In genomic region chrX:11087913-11088312, GRCm38 (mm10) we compare ENCODE assay signal across 9 mouse cellular contexts.
DNase-seq lines count a peak whose midpoint lies in the region; ATAC-seq and TF ChIP-seq lines count a peak whose summit lies in the region.
"Had no signal": no experiment of that assay in that cellular context is flagged by ENCODE, and none has a peak within 500 bp of the region (broad histone marks: within the 10 kb centered on the region; RNA-seq: fewer than 3 reads in every experiment).

No protein-coding gene starts in this region.

- intact Hi-C loops in heart, postnatal 10 days (cut with DNase I): loop anchor here (5.0 kb wide), 1 partner anchor 376 kb away; no protein-coding TSS in a partner anchor

- H3K4me1 ChIP-seq in spleen, adult 2 months (ENCODE audit: control insufficient read depth, insufficient read depth, insufficient read length): no peaks in the 10 kb centered on the region
- no peaks in the 10 kb centered on the region for H3K4me1 ChIP-seq in embryonic facial prominence, embryonic 11.5 days (ENCODE audit: control insufficient read depth, insufficient read depth, low read length)

- no peak for ATAC-seq in embryonic facial prominence, embryonic 11.5 days (replicated peaks; ENCODE audit: insufficient number of reproducible peaks, low FRiP score, low TSS enrichment, low read depth)

- no peak overlapping the region for H3K9ac ChIP-seq in embryonic facial prominence, embryonic 11.5 days (replicated peaks; ENCODE audit: low read length)

- TF ChIP-seq POLR2A in spleen, adult 2 months (IDR thresholded peaks at IDR 0.05; ENCODE audit: low read depth, low read length): no peak

- no peak overlapping the region for H3K27ac ChIP-seq in spleen, adult 2 months (ENCODE audit: insufficient read depth, low read length)
- no peak overlapping the region for H3K27ac ChIP-seq in embryonic facial prominence, embryonic 11.5 days (replicated peaks; ENCODE audit: low read depth, low read length)
- H3K27ac ChIP-seq: macrophage had no signal

- peak; percentile 61; the same call in 1 of the 2 replicates for TF ChIP-seq CTCF in spleen, adult 2 months (IDR thresholded peaks at IDR 0.05; ENCODE audit: extremely low read depth, insufficient read depth, insufficient read length, insufficient replicate concordance)

- WGBS in spleen, adult 2 months: 40% methylated on average over 14 of the region's 14 CpGs
- 13% methylated on average over 14 of the region's 14 CpGs for WGBS in embryonic facial prominence, embryonic 11.5 days

- H3K4me2 ChIP-seq in embryonic facial prominence, embryonic 11.5 days (ENCODE audit: low read depth, low read length): peak overlapping the region; percentile 21; the same call in 1 of the 2 replicates

- no peaks in the 10 kb centered on the region for H3K9me3 ChIP-seq in embryonic facial prominence, embryonic 11.5 days (replicated peaks; ENCODE audit: control insufficient read depth, low read length)

- H3K36me3 ChIP-seq in spleen, adult 2 months (ENCODE audit: control insufficient read depth, insufficient read depth, low read length): no peaks in the 10 kb centered on the region
- no peaks in the 10 kb centered on the region for H3K36me3 ChIP-seq in embryonic facial prominence, embryonic 11.5 days (replicated peaks; ENCODE audit: control insufficient read depth, insufficient read depth, low read depth, low read length)

- H3K27me3 ChIP-seq in spleen, adult 2 months (ENCODE audit: control insufficient read depth, insufficient read depth, low read length): no peaks in the 10 kb centered on the region
- H3K27me3 ChIP-seq in embryonic facial prominence, embryonic 11.5 days (ENCODE audit: control insufficient read depth, insufficient read depth, low read length): no peaks in the 10 kb centered on the region

- DNase-seq in spleen, adult 2 months (ENCODE audit: low read depth in 1 of 2, low spot score in 2 of 2): peak in 1 of 2 experiments; percentile 9
- DNase-seq in spleen, postnatal 14 days (ENCODE audit: low spot score in 2 of 2): no peak
- DNase-seq in embryonic facial prominence, embryonic 11.5 days (ENCODE audit: low spot score): peak; percentile 65
- peak; percentile 37 to 54 for DNase-seq in heart, postnatal 10 days
- DNase-seq in layer of hippocampus, postnatal 10 days (ENCODE audit: low spot score in 2 of 2): peak; percentile 28 to 65
- DNase-seq in lung, postnatal 36 days: peak; percentile 47
- DNase-seq in right cerebral cortex, postnatal 25 days: peak; percentile 19
- no peak for DNase-seq in urinary bladder, postnatal 36 days (ENCODE audit: low spot score in 2 of 2)

- no peak overlapping the region for H3K4me3 ChIP-seq in spleen, adult 2 months (ENCODE audit: extremely low read depth, insufficient read depth, insufficient read length)
- no peak overlapping the region for H3K4me3 ChIP-seq in embryonic facial prominence, embryonic 11.5 days (ENCODE audit: low read depth, low read length)

Comparison
In these comparisons a context has a peak if more than half of its experiments do, and no peak if none do; other contexts are left out.
1. DNase-seq: peak in embryonic facial prominence, embryonic 11.5 days (single experiment), heart, postnatal 10 days (2 of 2), layer of hippocampus, postnatal 10 days (2 of 2), lung, postnatal 36 days (single experiment) and right cerebral cortex, postnatal 25 days (single experiment); none in spleen, postnatal 14 days (0 of 2) and urinary bladder, postnatal 36 days (0 of 2).